Mouse (Mus musculus) adrenal gland, postnatal 36 days (tissue): ENCODE results near the gene 4921524J17Rik. TPM values are rescaled to one million over a fixed set of nuclear protein-coding genes. Genes with fewer than 3 reads are reported as not detected.

ENCODE experiments used
- DNase-seq, 2 experiments: peaks; one replicate each; pipeline ENCODE4 v3.0.0; 2021; ENCODE audit warnings: mixed read lengths in 1 of 2
- total RNA-seq, 2 experiments: library from RNA; stranded (reverse); gene quantifications; 2 replicates each; pipeline ENCODE4 v1.2.3; 2021

The 4921524J17Rik gene
- total RNA-seq, 2 experiments from 2014 or later, result 20.0 to 37.1 TPM

GRCm38 (mm10) chr8:85381926-85382325 lies 50.7 kb downstream of the 4921524J17Rik start:
- DNase-seq, result no peak

GRCm38 (mm10) chr8:85380824-85381209 lies 51.8 kb downstream of the 4921524J17Rik start:
- peak; percentile 13 to 26 for DNase-seq

GRCm38 (mm10) chr8:85380123-85380823 lies 52.4 kb downstream of the 4921524J17Rik start:
- DNase-seq, result no peak

GRCm38 (mm10) chr8:85379142-85379781 lies 53.4 kb downstream of the 4921524J17Rik start:
- peak in 1 of 2 experiments; percentile 16 for DNase-seq

- no peak for DNase-seq
Observed at GRCm38 (mm10) chr8:85376516-85376915, 56.1 kb downstream of the 4921524J17Rik start.

GRCm38 (mm10) chr8:85374286-85374685 lies 58.3 kb downstream of the 4921524J17Rik start:
- no peak for DNase-seq

- DNase-seq, result no peak
Observed at GRCm38 (mm10) chr8:85373435-85374039, 59.1 kb downstream of the 4921524J17Rik start.

GRCm38 (mm10) chr8:85372465-85372839 lies 60.2 kb downstream of the 4921524J17Rik start:
- DNase-seq, result no peak

GRCm38 (mm10) chr8:85371736-85372464 lies 60.7 kb downstream of the 4921524J17Rik start:
- no peak for DNase-seq

GRCm38 (mm10) chr8:85365176-85365575 lies 67.5 kb downstream of the 4921524J17Rik start:
- no peak for DNase-seq

GRCm38 (mm10) chr8:85364628-85365027 lies 68.0 kb downstream of the 4921524J17Rik start:
- DNase-seq, result no peak

GRCm38 (mm10) chr8:85363406-85363805 lies 69.2 kb downstream of the 4921524J17Rik start:
- no peak for DNase-seq

GRCm38 (mm10) chr8:85362211-85362610 lies 70.4 kb downstream of the 4921524J17Rik start:
- DNase-seq, result no peak

Other genes with a start within 250 kb of the 4921524J17Rik start
- gene Olfr371, start 206.8 kb downstream of the 4921524J17Rik start, total RNA-seq, result not detected
- 10 to 100 TPM; 17.9 to 18.8 TPM for gene Orc6, start 133.2 kb downstream of the 4921524J17Rik start, total RNA-seq
- gene Vps35, start 133.0 kb downstream of the 4921524J17Rik start, total RNA-seq, result 100 to 1,000 TPM; 105 to 108 TPM
- gene Mylk3, start 46.5 kb downstream of the 4921524J17Rik start, total RNA-seq, result under 1 TPM; 0.13 to 0.53 TPM
- gene Gpt2, start 59.7 kb upstream of the 4921524J17Rik start, total RNA-seq, result 100 to 1,000 TPM in 1 of 2 experiments, 10 to 100 TPM in 1; 65.0 to 339 TPM
- 100 to 1,000 TPM; 174 to 175 TPM for gene Dnaja2, start 122.5 kb upstream of the 4921524J17Rik start, total RNA-seq